Mouse (Mus musculus): ENCODE results near the gene Dpf3.

Gene Dpf3

DNA sequence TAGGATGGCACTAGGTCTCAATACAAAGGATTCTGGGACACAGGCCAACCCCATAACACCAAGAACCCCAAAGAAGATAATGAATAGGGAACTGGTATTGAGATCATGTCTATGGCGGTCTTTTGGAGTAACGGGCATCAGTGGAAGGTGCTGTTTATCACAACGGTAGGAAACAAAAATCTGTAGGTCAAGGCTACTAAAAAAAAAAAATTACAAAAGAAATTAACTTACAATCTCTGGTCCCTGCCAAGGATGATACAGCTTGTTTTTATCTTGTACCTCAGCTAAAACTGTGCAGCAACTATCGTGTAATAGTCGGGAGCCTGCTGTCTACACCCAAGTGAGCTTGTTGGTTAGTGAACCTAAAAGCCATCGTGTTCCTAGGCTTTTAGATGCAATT lies 9.2 kb upstream of the Dpf3 start:
- no peak for DNase-seq (ENCODE audit: low read depth, low spot score)

- DNase-seq (ENCODE audit: low read depth, low spot score), result no peak
Observed at GRCm38 (mm10) chr12:83496336-83496735, 8.8 kb upstream of the Dpf3 start.

DNA sequence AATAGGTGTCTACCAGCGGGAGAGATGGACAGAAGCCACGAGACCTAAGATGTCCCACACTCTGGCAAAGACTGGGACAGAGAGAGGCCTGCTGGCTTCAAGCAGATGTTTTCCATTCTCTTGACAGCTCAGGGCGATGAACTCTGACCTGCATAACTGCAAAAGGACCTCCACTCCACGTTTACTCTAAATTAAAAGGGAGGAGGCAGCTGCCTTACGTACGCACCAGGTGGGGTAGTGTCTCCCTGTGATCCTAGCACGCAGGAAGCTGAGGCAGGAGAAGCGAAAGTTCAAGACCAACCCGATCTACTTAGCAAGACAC lies 8.4 kb upstream of the Dpf3 start:
- no peak for DNase-seq (ENCODE audit: low read depth, low spot score)

DNA sequence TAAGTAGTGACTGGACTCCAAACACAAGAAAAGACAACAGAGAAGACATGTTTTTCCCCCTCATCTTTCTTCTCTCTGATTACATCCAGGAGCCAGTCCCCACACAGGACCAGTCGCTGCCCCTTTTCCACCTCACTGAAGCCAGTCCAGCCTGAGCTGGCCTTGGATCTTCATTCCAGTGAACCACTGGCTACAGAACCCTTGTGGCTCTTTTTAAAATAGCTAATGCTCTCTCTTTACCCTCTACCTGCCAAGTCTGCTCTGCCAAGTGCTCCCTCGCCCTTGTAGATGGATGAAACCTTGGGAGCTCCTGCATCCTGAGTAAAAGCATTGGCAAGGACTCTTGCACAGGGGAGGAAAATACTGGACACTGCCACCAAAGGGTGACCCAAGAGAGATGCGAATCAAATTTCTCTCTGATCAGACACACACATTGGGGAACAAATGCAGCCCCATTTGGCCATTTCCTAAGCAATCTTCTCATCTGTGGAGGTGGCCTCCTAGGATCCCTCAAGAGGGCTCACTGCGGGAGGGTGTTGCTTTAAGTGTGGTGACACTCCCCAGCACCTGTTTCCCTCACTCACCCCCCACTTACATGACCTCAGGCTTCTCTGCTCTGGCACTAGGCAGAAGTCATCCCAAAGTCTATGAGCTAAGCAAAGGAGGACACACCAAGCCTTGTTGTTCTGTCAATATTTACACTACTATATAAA lies 7.9 kb upstream of the Dpf3 start:
- no peak for DNase-seq (ENCODE audit: low read depth, low spot score)

DNA sequence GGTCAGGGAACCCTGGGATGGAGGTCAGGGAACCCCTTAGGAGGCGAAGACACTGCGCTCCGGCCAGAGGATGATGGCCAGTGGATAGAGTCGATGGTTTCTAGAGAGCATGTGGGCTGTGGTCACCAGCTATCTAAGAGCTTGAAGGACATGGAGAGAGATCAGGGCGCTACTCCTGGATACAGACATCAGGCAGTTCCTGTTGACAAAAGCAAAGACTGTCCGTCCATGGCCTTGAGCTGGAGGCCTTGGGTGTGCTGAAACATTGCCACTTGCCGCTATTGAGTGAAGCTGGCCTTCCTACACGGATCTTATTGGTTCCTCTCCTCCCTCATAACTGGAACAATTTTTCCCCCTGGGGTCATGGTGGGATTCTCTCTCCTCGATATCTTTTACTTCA lies 6.7 kb upstream of the Dpf3 start:
- DNase-seq (ENCODE audit: low read depth, low spot score), result no peak

GRCm38 (mm10) chr12:83492808-83493207 lies 5.3 kb upstream of the Dpf3 start:
- no peak for DNase-seq (ENCODE audit: low read depth, low spot score)

DNA sequence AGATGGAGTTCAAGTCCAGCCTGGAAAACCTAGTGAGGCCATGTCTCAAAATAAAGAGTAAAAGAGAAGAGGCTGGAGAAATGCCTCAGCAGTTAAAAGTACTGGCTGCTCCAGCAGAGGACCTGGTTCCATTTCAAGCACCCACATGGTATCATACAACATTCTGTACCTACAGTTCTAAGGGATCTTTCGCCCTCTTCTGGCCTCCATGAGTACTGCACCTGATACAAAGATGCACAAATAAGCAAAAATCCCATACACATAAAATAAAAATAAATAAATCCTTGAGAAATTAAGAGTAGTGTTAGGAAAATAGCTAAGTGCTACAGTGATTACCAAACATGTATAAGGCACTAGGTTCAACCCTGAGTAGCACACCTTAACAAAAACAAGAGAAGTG lies 4.1 kb upstream of the Dpf3 start:
- peak; percentile 23 for DNase-seq (ENCODE audit: low read depth, low spot score)

DNA sequence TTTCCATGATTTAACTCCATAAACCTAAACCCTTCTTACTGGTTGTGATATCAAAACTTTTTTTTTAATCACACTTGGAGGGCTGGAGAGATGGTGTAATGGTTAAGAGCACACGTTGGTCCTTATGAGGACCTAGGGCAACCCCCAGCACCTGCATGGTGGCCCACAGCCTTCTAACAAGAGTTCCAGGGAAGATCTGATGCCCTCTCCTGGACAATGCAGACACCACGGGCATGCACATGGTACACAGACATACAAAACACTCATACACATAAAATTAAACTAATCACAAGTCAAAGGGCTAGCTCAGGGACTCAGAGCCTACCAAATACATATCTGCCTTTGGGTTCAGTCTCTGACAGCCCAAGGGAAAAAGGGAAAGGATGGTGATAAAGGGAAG lies 2.2 kb upstream of the Dpf3 start:
- no peak for DNase-seq (ENCODE audit: low read depth, low spot score)

DNA sequence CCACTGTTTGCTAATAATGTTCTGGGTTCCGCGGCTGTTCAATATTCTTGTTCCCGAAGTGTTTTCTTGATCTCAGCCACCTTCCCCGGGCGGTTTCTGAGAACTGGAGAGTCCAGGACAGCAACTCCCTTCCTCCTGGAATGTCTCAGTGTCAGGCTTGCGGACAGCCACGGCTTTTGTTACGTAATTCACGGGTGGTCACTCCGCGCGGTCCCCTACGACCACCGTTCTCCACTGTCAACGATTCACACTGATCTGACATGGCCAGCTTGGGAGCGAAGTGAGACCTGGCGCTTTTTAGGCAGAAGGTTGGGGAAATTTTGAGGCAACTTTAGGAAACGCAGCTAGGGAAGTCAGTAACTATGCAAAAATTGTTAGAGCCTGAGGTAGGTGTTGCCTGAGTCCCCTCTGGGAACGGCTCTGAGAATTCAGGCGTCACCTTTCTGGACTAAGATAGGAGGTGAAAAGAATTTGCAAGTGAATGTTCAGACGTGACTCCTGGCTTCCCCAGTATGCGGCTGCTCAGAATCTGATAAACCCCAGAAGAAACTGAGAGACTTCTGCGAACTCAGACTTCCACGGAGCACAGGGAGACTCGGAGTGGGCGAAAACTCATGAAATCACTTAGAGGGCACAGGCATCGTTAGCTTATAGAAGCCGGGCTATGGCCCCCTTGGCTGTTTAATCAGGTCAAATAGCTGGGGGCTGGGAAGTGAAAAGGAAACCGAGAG lies 860 bp upstream of the Dpf3 start:
- peak; percentile 13 for DNase-seq (ENCODE audit: low read depth, low spot score)

DNA sequence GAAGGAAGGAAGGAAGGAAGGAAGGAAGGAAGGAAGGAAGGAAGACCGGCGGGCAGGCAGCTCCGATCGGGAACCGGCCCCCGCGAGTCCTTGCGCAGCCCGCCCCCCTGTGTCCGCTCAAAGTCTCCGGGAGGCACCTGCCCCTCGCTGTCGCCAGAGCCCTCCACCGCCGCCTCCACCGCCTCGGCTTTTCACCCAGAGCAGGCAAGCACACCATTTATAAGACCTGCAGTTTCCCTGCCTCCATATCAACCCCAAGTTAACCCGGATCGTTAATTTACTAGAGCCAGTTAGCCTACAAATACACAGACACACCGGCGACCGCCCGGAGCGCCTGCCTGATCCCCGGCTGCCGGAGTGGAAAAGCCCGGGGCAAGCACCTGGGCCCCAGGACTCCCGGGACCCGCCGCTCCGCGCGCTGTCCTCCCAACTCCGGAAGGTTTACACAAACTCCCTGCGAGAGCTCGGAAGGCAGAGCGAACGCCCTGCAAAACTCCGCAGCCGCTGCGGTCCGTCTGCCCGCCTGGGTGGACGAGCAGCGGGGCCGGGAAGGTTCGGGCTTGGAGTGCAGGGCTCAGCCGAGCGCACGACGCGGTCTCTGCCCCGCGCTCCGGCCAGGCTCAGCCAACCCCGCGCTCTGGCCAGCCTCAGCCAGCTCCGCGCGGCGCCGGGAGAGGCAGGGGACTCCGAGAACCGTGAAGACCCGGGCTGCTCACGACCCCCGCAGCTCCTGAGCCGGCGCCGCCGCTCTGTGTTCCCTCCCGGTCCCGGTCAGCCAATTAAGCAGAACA lies 650 bp downstream of the Dpf3 start:
- DNase-seq (ENCODE audit: low read depth, low spot score), result peak; percentile 41

DNA sequence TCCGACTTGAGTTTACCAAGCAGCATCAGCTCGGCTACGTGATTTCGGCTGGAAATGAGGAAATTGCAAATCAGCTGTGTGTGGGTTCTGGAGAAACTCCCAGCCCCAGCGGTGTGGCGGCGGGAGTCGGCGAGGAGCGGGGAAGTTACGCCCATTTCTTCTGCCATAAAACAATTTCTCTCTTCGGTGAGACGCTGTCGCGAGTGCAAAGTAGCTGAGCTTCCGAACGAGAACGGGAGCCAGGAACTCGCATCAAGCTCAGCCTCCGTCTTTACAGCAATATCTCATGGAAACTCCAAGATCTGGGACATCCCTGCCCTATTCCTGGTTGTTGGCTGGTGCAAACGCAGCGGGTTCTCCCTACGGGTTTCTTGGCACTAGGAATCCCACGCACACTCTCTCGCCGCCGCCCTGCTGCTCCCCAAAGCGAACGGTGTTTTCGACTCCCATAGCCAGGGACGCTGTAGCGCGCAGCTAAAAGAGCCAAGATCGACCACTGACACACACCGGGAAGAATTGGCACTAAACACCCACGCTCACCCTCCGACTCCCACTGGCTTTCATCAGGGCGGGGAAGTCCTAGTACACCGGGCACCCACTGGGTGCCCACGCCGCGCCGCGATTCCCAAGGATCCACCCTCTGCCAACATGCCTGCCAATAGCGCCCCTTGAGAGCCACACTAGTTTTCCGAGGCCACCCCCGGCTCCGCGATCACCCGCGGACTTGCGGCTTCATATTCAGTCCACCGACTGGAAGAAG lies 1.4 kb downstream of the Dpf3 start:
- DNase-seq (ENCODE audit: low read depth, low spot score), result peak; percentile 29

DNA sequence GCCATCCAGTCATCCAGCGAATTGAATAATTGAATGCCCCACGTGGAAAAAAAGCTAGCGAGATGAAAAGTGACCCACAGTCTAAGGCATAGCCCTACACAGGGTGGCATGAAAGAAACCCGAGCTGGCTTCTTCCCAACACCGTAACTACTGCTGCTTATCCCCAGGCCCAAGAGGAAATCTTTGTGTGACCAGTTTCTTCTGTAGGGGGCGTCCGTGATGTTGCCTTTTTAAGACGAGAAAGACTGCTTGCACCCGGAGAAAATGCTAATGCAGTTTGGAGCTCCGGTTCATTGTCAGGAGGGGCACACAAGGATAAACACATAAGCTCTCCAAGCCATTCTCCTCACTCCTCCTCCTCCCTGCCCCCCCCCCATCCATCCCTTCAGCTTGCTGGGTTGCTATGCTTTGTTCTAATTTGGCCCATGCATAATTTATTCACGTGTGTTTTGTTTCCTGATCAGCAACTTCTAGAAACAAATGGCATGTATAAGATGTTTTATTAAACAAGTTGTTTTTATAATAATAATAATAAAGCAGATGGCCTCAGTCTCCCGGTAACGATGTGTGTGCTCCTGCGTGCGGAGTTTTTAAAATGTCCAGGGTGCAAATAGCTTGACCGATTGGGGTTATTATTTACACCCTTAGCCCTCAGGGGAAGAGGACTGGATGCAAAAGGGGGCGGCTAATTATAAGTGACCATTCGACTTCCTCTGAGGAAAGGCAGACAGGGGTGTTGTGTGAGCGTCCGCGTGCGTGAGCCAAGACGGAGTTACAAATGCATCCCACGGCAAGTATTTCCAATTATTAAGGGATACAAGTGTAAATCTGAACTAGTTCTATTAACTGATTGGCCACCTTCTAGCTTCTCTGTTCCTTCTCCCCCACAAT lies 2.4 kb downstream of the Dpf3 start:
- DNase-seq (ENCODE audit: low read depth, low spot score), result peak; percentile 10

DNA sequence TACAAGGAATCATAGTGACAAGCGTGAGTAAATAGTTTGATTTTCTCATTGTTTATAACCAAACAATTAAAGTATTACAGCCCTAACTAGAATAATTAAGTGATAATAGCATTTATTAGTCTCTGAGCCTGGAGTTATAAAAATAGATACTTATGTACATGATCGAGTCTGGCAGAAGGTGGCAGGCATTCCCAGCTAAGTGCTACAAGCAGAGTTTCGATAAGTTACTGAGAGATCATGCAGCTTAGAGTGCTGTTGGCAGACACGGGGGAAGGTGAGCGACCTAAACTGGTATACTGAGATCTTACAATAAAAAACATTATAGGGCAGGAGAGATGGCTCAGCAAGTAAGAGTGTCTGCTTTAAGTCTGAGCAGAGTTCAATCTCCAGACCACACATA lies 3.9 kb downstream of the Dpf3 start:
- no peak for DNase-seq (ENCODE audit: low read depth, low spot score)

GRCm38 (mm10) chr12:83481439-83481838 lies 6.1 kb downstream of the Dpf3 start:
- no peak for DNase-seq (ENCODE audit: low read depth, low spot score)

GRCm38 (mm10) chr12:83479818-83480401 lies 7.6 kb downstream of the Dpf3 start:
- no peak for DNase-seq (ENCODE audit: low read depth, low spot score)

DNA sequence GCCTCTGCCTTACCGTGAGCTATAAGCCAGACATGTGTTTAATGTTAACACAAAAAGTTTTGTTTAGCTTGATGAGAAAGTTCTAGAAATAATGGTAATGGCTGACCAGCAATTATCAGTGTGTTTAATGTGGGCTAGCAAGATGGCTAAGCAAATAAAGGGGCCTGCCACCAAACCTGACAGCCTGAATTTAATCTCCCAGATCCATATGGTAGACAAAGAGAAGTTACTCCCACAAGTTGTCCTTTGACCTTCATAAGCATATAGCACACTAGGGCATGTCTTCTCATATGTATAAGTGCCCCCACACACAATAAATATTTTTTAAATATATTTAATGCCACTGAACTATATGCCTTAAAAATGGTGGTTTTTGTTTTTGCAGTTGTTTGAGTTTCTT lies 8.4 kb downstream of the Dpf3 start:
- DNase-seq (ENCODE audit: low read depth, low spot score), result no peak

DNA sequence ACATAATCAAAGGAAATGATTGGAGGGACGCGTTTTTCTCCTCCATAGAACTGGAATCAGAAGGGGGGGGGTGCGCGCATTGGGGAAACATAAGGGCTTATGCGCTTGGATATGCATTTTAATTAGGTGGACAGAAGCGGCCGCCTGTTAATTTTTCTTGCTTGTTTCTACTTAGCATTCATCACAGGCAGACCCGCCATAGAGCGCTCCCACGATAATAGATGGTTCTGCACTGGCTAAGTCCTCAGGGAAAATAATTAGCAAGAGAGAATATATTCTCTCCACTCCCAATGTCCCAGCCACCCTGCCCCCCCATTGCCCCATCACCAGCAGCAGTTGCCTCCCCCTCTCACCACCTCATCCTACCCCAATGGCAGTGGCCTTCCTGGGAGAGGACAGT lies 11.2 kb downstream of the Dpf3 start:
- no peak for DNase-seq (ENCODE audit: low read depth, low spot score)

- no peak for DNase-seq (ENCODE audit: low read depth, low spot score)
Observed at GRCm38 (mm10) chr12:83475419-83475818, 12.1 kb downstream of the Dpf3 start.

GRCm38 (mm10) chr12:83473987-83474600 lies 13.4 kb downstream of the Dpf3 start:
- DNase-seq (ENCODE audit: low read depth, low spot score), result no peak

DNA sequence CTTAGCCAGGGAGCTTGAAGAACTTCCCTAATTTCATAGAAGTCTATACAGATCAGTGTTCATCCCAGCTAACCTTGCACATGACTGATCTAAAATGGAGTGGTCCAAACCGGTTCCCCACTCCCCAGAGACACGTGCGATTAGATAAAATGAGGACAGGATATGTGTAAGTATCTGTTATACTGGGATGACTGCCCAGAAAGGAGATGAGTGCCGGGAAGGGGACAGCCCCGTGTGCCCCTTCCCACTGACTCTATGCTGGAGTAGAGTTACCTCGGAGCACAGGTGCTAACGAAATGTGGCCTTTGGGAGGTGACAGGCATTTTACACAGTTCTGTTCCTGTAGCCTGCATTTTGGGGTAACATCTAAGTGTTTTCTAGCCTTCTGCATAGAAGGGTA lies 15.8 kb downstream of the Dpf3 start:
- DNase-seq (ENCODE audit: low read depth, low spot score), result no peak
